Mouse (Mus musculus) small intestine, adult 2 months (tissue): ENCODE measurements around the gene Znhit6. TPM values are rescaled to one million over a fixed set of nuclear protein-coding genes. Genes with fewer than 3 reads are reported as not detected.

Source experiments
- H3K27ac ChIP-seq: fragments of 200-500 bp; 2 replicates; pipeline ENCODE4 v1.5.1; 2012; ENCODE audit warnings: low read depth, low read length, control low read depth, inconsistent platforms; ENCODE audit not compliant: insufficient read depth
- H3K27me3 ChIP-seq: fragments of 200-500 bp; 2 replicates; pipeline ENCODE4 v1.6.1; 2012; ENCODE audit warnings: mild to moderate bottlenecking, moderate library complexity, low read length, inconsistent platforms; ENCODE audit not compliant: control insufficient read depth, insufficient read depth
- H3K36me3 ChIP-seq: fragments of 200-500 bp; 2 replicates; pipeline ENCODE4 v1.6.1; 2012; ENCODE audit warnings: mild to moderate bottlenecking, low read length, control low read depth, inconsistent platforms; ENCODE audit not compliant: control insufficient read depth, insufficient read depth
- H3K4me1 ChIP-seq: fragments of 200-500 bp; 2 replicates; pipeline ENCODE4 v1.6.1; 2012; ENCODE audit warnings: low read length, inconsistent platforms, mixed read lengths; ENCODE audit not compliant: control insufficient read depth, insufficient read depth, insufficient read length
- H3K4me3 ChIP-seq: fragments of 200-500 bp; 2 replicates; pipeline ENCODE4 v1.5.1; 2012; ENCODE audit warnings: low read depth, mild to moderate bottlenecking, control low read depth, inconsistent platforms, low read length, moderate library complexity
- CTCF ChIP-seq: fragments of 200-500 bp; IDR thresholded peaks from 2 replicates; pipeline ENCODE4 v1.5.1; 2012; ENCODE audit warnings: low read depth, mild to moderate bottlenecking, control low read depth, inconsistent platforms, low read length, moderate library complexity, mixed read lengths; ENCODE audit not compliant: insufficient replicate concordance, insufficient read length; ENCODE audit errors: extremely low read depth
- POLR2A ChIP-seq: fragments of 200-500 bp; IDR thresholded peaks from 2 replicates; pipeline ENCODE4 v1.6.1; 2012; ENCODE audit warnings: low read depth, mild to moderate bottlenecking, control low read depth, inconsistent platforms, low read length, moderate library complexity
- WGBS: fragments of 180-500 bp; shearing (Covaris S2); methylation state at CpG from one replicate; pipeline ENCODE4 v1.1.7; 2018; 5-methylcytosine and 5-hydroxymethylcytosine counted together
- polyA plus RNA-seq: library from polyadenylated mRNA; depleted of rRNA; stranded (reverse); fragments of >200 nt; gene quantifications from 2 replicates; pipeline ENCODE4 v1.2.3, GENCODE M21; 2012

Znhit6 gene
- polyA plus RNA-seq, 1 experiment: 0.80 TPM

- no peak for TF ChIP-seq POLR2A
- TF ChIP-seq CTCF: no peak
- H3K4me1 ChIP-seq: no peaks in the 10 kb centered on the region
- H3K36me3 ChIP-seq: peaks cover 20% of the 10 kb centered on the region
- 81% methylated on average over 4 of the region's 4 CpGs for WGBS
- no peak overlapping the region for H3K27ac ChIP-seq
- H3K27me3 ChIP-seq: no peaks in the 10 kb centered on the region
- H3K4me3 ChIP-seq: no peak overlapping the region
These were observed 14.6 kb downstream of the Znhit6 start for GRCm38 (mm10) chr3:145590562-145590961.

GRCm38 (mm10) chr3:145591841-145592542 is 16.0 kb downstream of the Znhit6 start:
- TF ChIP-seq POLR2A (no peak), CTCF (no peak)
- H3K4me1 ChIP-seq: no peaks in the 10 kb centered on the region
- no peaks in the 10 kb centered on the region for H3K27me3 ChIP-seq
- peaks cover 18% of the 10 kb centered on the region for H3K36me3 ChIP-seq
- WGBS: 79% methylated on average over 6 of the region's 6 CpGs
- H3K27ac ChIP-seq: no peak overlapping the region
- H3K4me3 ChIP-seq: no peak overlapping the region

GRCm38 (mm10) chr3:145595354-145595753 is 19.3 kb downstream of the Znhit6 start:
- Histone ChIP-seq H3K36me3 (peaks cover 28% of the 10 kb centered on the region), H3K27me3 (no peaks in the 10 kb centered on the region), H3K27ac (no peak overlapping the region), H3K4me3 (no peak overlapping the region), H3K4me1 (no peaks in the 10 kb centered on the region)
- TF ChIP-seq POLR2A: no peak
- TF ChIP-seq CTCF: no peak
- WGBS: 81% methylated on average over 6 of the region's 6 CpGs

DNA sequence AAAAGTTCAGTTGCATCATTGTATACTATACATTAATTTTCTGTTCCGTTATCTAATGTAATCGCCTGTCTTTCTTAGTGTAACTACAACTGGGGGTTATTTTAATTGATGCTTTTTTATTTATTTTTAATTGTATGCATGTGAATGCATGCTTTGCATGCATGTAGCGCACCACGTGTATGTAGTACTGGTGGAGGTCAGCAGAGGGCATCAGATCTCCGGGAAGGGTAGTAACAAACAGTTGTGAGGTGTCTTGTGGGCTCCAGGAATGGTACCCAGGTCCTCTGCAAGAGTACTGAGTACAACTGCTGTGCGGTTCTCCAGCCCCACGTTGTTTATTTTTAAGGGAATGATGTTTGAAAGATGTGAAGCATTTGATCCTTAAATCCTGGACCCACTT is 23.1 kb downstream of the Znhit6 start:
- 94% methylated on average over 7 of the region's 7 CpGs for WGBS
- Histone ChIP-seq H3K4me3 (no peak overlapping the region), H3K27me3 (no peaks in the 10 kb centered on the region), H3K27ac (no peak overlapping the region), H3K36me3 (peaks cover 27% of the 10 kb centered on the region), H3K4me1 (no peaks in the 10 kb centered on the region)
- TF ChIP-seq POLR2A (no peak), CTCF (no peak)

- TF ChIP-seq CTCF (no peak), POLR2A (no peak)
- 84% methylated on average over 6 of the region's 6 CpGs for WGBS
- H3K4me3 ChIP-seq: no peak overlapping the region
- H3K36me3 ChIP-seq: peaks cover 17% of the 10 kb centered on the region
- H3K4me1 ChIP-seq: no peaks in the 10 kb centered on the region
- no peaks in the 10 kb centered on the region for H3K27me3 ChIP-seq
- H3K27ac ChIP-seq: no peak overlapping the region
These were observed 24.8 kb downstream of the Znhit6 start for GRCm38 (mm10) chr3:145600801-145601200.

DNA sequence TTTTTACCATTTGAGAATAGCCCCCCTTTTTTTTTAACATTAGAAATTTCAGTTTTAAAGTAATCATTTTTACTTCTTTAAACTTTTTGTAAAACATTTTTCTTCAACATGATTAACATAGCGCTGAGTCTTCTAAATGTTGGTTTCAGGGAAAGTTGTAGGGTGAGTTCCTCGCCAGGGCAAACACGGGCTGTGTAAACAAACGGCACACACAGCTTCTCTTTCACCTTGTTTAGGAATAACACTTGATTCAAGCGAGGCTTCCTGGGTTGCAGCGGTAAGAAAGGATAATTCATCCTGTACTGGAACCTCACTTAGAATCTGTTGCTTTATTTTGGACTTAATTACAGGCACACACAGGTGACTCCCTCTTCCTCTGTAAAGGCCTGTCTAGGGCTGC is 25.3 kb downstream of the Znhit6 start:
- Histone ChIP-seq H3K4me1 (no peaks in the 10 kb centered on the region), H3K27ac (no peak overlapping the region), H3K36me3 (peaks cover 17% of the 10 kb centered on the region), H3K4me3 (no peak overlapping the region), H3K27me3 (no peaks in the 10 kb centered on the region)
- TF ChIP-seq POLR2A: no peak
- no peak for TF ChIP-seq CTCF
- 63% methylated on average over 6 of the region's 6 CpGs for WGBS

GRCm38 (mm10) chr3:145602410-145603206 is 26.6 kb downstream of the Znhit6 start:
- Histone ChIP-seq H3K4me1 (no peaks in the 10 kb centered on the region), H3K4me3 (no peak overlapping the region), H3K36me3 (peaks cover 15% of the 10 kb centered on the region), H3K27me3 (no peaks in the 10 kb centered on the region), H3K27ac (no peak overlapping the region)
- TF ChIP-seq POLR2A: no peak
- TF ChIP-seq CTCF: no peak
- WGBS: 72% methylated on average over 11 of the region's 11 CpGs
